Mouse (Mus musculus): ENCODE data around the gene Sdf2l1. TPM values are rescaled to one million over a fixed set of nuclear protein-coding genes. Genes with fewer than 3 reads are reported as not detected.

The Sdf2l1 gene
- polyA plus RNA-seq, 1 experiment from 2014 or later: 60.1 TPM

GRCm38 (mm10) chr16:17121569-17121968 is 10.6 kb downstream of the Sdf2l1 start:
- Histone ChIP-seq H3K9ac (no peak overlapping the region), H3K4me2 (no peak overlapping the region), H3K9me3 (no peaks in the 10 kb centered on the region), H3K4me3 (no peak overlapping the region), H3K4me1 (peaks cover 39% of the 10 kb centered on the region), H3K27ac (no peak overlapping the region), H3K36me3 (peaks cover 54% of the 10 kb centered on the region), H3K27me3 (no peaks in the 10 kb centered on the region)
- WGBS: 61% methylated on average over 14 of the region's 14 CpGs
- no peak for ATAC-seq (ENCODE audit: insufficient number of reproducible peaks, insufficient read depth, low FRiP score, low TSS enrichment, low read depth)

- H3K9me3 ChIP-seq: no peaks in the 10 kb centered on the region
- ATAC-seq (ENCODE audit: insufficient number of reproducible peaks, insufficient read depth, low FRiP score, low TSS enrichment, low read depth): no peak
- H3K27ac ChIP-seq: no peak overlapping the region
- no peaks in the 10 kb centered on the region for H3K27me3 ChIP-seq
- no peak overlapping the region for H3K4me2 ChIP-seq
- WGBS: 83% methylated on average over 5 of the region's 5 CpGs
- peaks cover 5% of the 10 kb centered on the region; the same call in 1 of the 2 replicates for H3K4me1 ChIP-seq
- H3K4me3 ChIP-seq: no peak overlapping the region
- peaks cover 80% of the 10 kb centered on the region for H3K36me3 ChIP-seq
- no peak overlapping the region for H3K9ac ChIP-seq
Measured at GRCm38 (mm10) chr16:17117309-17117799, 14.8 kb downstream of the Sdf2l1 start.

- no peaks in the 10 kb centered on the region for H3K27me3 ChIP-seq
- H3K36me3 ChIP-seq: peaks cover 54% of the 10 kb centered on the region
- peak; percentile 58 for ATAC-seq (ENCODE audit: insufficient number of reproducible peaks, insufficient read depth, low FRiP score, low TSS enrichment, low read depth)
- peaks cover 10% of the 10 kb centered on the region for H3K4me1 ChIP-seq
- no peaks in the 10 kb centered on the region for H3K9me3 ChIP-seq
- WGBS: 9% methylated on average over 38 of the region's 38 CpGs
- H3K27ac ChIP-seq: peak within 1 kb of the TSS; percentile 78
- H3K9ac ChIP-seq: peak within 1 kb of the TSS; percentile 84
- peak within 1 kb of the TSS; percentile 67 for H3K4me2 ChIP-seq
- H3K4me3 ChIP-seq: peak within 1 kb of the TSS; percentile 78
Measured at GRCm38 (mm10) chr16:17110771-17111743, 21.1 kb downstream of the Sdf2l1 start, which contains the start of gene Ppil2. Gene Ppil2, minus strand, starts transcription at chr16:17111257.

- H3K9me3 ChIP-seq: no peaks in the 10 kb centered on the region
- peaks cover 18% of the 10 kb centered on the region for H3K4me1 ChIP-seq
- H3K36me3 ChIP-seq: peaks cover 86% of the 10 kb centered on the region
- WGBS: 83% methylated on average over 4 of the region's 4 CpGs
- no peak overlapping the region for H3K9ac ChIP-seq
- H3K4me2 ChIP-seq: no peak overlapping the region
- H3K27me3 ChIP-seq: no peaks in the 10 kb centered on the region
- H3K27ac ChIP-seq: no peak overlapping the region
- H3K4me3 ChIP-seq: no peak overlapping the region
- ATAC-seq (ENCODE audit: insufficient number of reproducible peaks, insufficient read depth, low FRiP score, low TSS enrichment, low read depth): no peak
Measured at GRCm38 (mm10) chr16:17104600-17104999, 27.6 kb downstream of the Sdf2l1 start.

GRCm38 (mm10) chr16:17102630-17103220 is 29.5 kb downstream of the Sdf2l1 start:
- Histone ChIP-seq H3K36me3 (peaks cover 93% of the 10 kb centered on the region), H3K4me3 (no peak overlapping the region), H3K4me2 (no peak overlapping the region), H3K27me3 (no peaks in the 10 kb centered on the region), H3K9me3 (no peaks in the 10 kb centered on the region), H3K27ac (no peak overlapping the region), H3K9ac (no peak overlapping the region), H3K4me1 (peaks cover 16% of the 10 kb centered on the region)
- 57% methylated on average over 7 of the region's 7 CpGs for whole genome bisulfite sequencing
- ATAC-seq (ENCODE audit: insufficient number of reproducible peaks, insufficient read depth, low FRiP score, low TSS enrichment, low read depth): no peak

GRCm38 (mm10) chr16:17096938-17097337 is 35.2 kb downstream of the Sdf2l1 start:
- no peaks in the 10 kb centered on the region for H3K4me1 ChIP-seq
- no peak overlapping the region for H3K9ac ChIP-seq
- 96% methylated on average over 3 of the region's 3 CpGs for WGBS
- peaks cover 99% of the 10 kb centered on the region for H3K36me3 ChIP-seq
- H3K9me3 ChIP-seq: no peaks in the 10 kb centered on the region
- H3K27ac ChIP-seq: no peak overlapping the region
- ATAC-seq (ENCODE audit: insufficient number of reproducible peaks, insufficient read depth, low FRiP score, low TSS enrichment, low read depth): no peak
- H3K4me3 ChIP-seq: no peak overlapping the region
- H3K27me3 ChIP-seq: no peaks in the 10 kb centered on the region
- H3K4me2 ChIP-seq: no peak overlapping the region

GRCm38 (mm10) chr16:17088346-17088745 is 43.8 kb downstream of the Sdf2l1 start:
- Histone ChIP-seq H3K9me3 (no peaks in the 10 kb centered on the region), H3K9ac (no peak overlapping the region), H3K27me3 (no peaks in the 10 kb centered on the region), H3K36me3 (peaks cover 99% of the 10 kb centered on the region), H3K4me2 (no peak overlapping the region), H3K27ac (no peak overlapping the region), H3K4me3 (no peak overlapping the region), H3K4me1 (no peaks in the 10 kb centered on the region)
- WGBS: 71% methylated on average over 3 of the region's 3 CpGs
- ATAC-seq (ENCODE audit: insufficient number of reproducible peaks, insufficient read depth, low FRiP score, low TSS enrichment, low read depth): no peak; the same call in 1 of the 2 replicates

- Histone ChIP-seq H3K4me2 (no peak overlapping the region), H3K4me3 (no peak overlapping the region), H3K27me3 (no peaks in the 10 kb centered on the region), H3K9me3 (no peaks in the 10 kb centered on the region), H3K27ac (no peak overlapping the region), H3K4me1 (no peaks in the 10 kb centered on the region), H3K9ac (no peak overlapping the region), H3K36me3 (peaks cover 99% of the 10 kb centered on the region)
- 79% methylated on average over 13 of the region's 13 CpGs for WGBS
- no peak for ATAC-seq (ENCODE audit: insufficient number of reproducible peaks, insufficient read depth, low FRiP score, low TSS enrichment, low read depth)
Measured at GRCm38 (mm10) chr16:17086669-17087193, 45.5 kb downstream of the Sdf2l1 start.

GRCm38 (mm10) chr16:17086241-17086640 is 45.9 kb downstream of the Sdf2l1 start:
- H3K9me3 ChIP-seq: no peaks in the 10 kb centered on the region
- WGBS: 83% methylated on average over 3 of the region's 3 CpGs
- no peaks in the 10 kb centered on the region for H3K27me3 ChIP-seq
- H3K4me2 ChIP-seq: no peak overlapping the region
- H3K4me3 ChIP-seq: no peak overlapping the region
- H3K9ac ChIP-seq: no peak overlapping the region
- H3K27ac ChIP-seq: no peak overlapping the region
- H3K4me1 ChIP-seq: no peaks in the 10 kb centered on the region
- peaks cover 100% of the 10 kb centered on the region for H3K36me3 ChIP-seq
- no peak for ATAC-seq (ENCODE audit: insufficient number of reproducible peaks, insufficient read depth, low FRiP score, low TSS enrichment, low read depth)

- no peak overlapping the region for H3K4me3 ChIP-seq
- ATAC-seq (ENCODE audit: insufficient number of reproducible peaks, insufficient read depth, low FRiP score, low TSS enrichment, low read depth): no peak
- 87% methylated on average over 4 of the region's 4 CpGs for WGBS
Measured at GRCm38 (mm10) chr16:17085636-17086035, 46.5 kb downstream of the Sdf2l1 start.

GRCm38 (mm10) chr16:17082121-17082792 is 49.9 kb downstream of the Sdf2l1 start:
- H3K9ac ChIP-seq: no peak overlapping the region
- H3K27ac ChIP-seq: no peak overlapping the region
- no peaks in the 10 kb centered on the region for H3K27me3 ChIP-seq
- no peaks in the 10 kb centered on the region for H3K9me3 ChIP-seq
- WGBS: 86% methylated on average over 6 of the region's 6 CpGs
- H3K4me2 ChIP-seq: no peak overlapping the region
- peaks cover 86% of the 10 kb centered on the region for H3K36me3 ChIP-seq
- no peaks in the 10 kb centered on the region for H3K4me1 ChIP-seq
- ATAC-seq (ENCODE audit: insufficient number of reproducible peaks, insufficient read depth, low FRiP score, low TSS enrichment, low read depth): no peak
- H3K4me3 ChIP-seq: no peak overlapping the region

More at GRCm38 (mm10) chr16:17085636-17086035, 46.5 kb downstream of the Sdf2l1 start:
- Histone ChIP-seq H3K4me2 (no peak overlapping the region), H3K9me3 (no peaks in the 10 kb centered on the region), H3K27ac (no peak overlapping the region), H3K9ac (no peak overlapping the region), H3K27me3 (no peaks in the 10 kb centered on the region), H3K36me3 (peaks cover 98% of the 10 kb centered on the region), H3K4me1 (no peaks in the 10 kb centered on the region)
